Mouse (Mus musculus): ENCODE data around the gene Arhgap22.

GRCm38 (mm10) chr14:33333833-33334232 lies 120.0 kb downstream of the Arhgap22 start:
- TF ChIP-seq CTCF (IDR thresholded peaks at IDR 0.05; ENCODE audit: low read depth, low read length) (peak; percentile 57), POLR2A (IDR thresholded peaks at IDR 0.05; ENCODE audit: borderline replicate concordance, low read depth, low read length) (no peak)
